Mouse (Mus musculus): ENCODE measurements at regions not wholly inside any gene's neighbourhood (a gene's known extent, or its start where the extent isn't known, plus 50 kb on each side); places are given as distances from the start of the nearest gene placed in this dataset.

GRCm38 (mm10) chr4:55689479-55689878 is 157.2 kb upstream of the Klf4 start:
- no peak for TF ChIP-seq CTCF (IDR thresholded peaks at IDR 0.05; ENCODE audit: extremely low read depth, insufficient read depth, low read length)
- no peak for TF ChIP-seq POLR2A (IDR thresholded peaks at IDR 0.05; ENCODE audit: extremely low read depth, insufficient read depth, low read length)
